Mouse (Mus musculus): ENCODE data around the gene Pawr.

DNA sequence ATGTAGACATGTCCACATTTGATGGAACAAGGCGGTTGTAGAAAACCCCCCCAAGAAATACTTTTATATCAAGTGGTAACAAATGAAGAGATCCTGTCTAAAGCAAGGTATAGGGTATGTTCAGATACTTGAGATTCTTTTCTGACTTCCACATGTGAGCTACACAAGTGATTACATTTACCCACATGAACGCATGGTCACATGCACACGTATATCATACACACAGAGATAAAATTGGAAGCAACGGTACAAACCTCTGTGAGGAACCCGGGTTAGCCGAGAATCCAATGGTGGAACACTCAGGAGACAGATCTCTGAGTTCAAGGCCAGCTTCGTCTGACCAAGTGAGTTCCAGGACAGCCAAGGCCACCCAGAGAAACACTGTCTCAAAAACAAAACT is 3.6 kb upstream of the Pawr start:
- TF ChIP-seq CTCF (IDR thresholded peaks at IDR 0.05; ENCODE audit: low read depth, low read length) (no peak), EP300 (IDR thresholded peaks at IDR 0.05; ENCODE audit: insufficient read depth, low read depth, low read length) (no peak), POLR2A (IDR thresholded peaks at IDR 0.05; ENCODE audit: insufficient read depth, low read length) (no peak)

Measured in ES-Bruce4 (cell line).